Mouse (Mus musculus): ENCODE measurements around the gene Sycp2.

Gene Sycp2

GRCm38 (mm10) chr2:178407053-178407815, at the start of gene Sycp2:
Gene Sycp2, minus strand, starts transcription at chr2:178407685.
- no peak for DNase-seq (ENCODE audit: extremely low read depth, low read depth)

- no peak for DNase-seq (ENCODE audit: extremely low read depth, low read depth)
Observed at GRCm38 (mm10) chr2:178454664-178455516, 47.4 kb upstream of the Sycp2 start.

- DNase-seq (ENCODE audit: extremely low read depth, low read depth): no peak
Observed at GRCm38 (mm10) chr2:178450961-178451360, 43.5 kb upstream of the Sycp2 start.

GRCm38 (mm10) chr2:178450236-178450635, 42.8 kb upstream of the Sycp2 start:
- DNase-seq (ENCODE audit: extremely low read depth, low read depth): no peak

GRCm38 (mm10) chr2:178449386-178449785, 41.9 kb upstream of the Sycp2 start:
- no peak for DNase-seq (ENCODE audit: extremely low read depth, low read depth)

- no peak for DNase-seq (ENCODE audit: extremely low read depth, low read depth)
Observed at GRCm38 (mm10) chr2:178437311-178437710, 29.8 kb upstream of the Sycp2 start.

- no peak for DNase-seq (ENCODE audit: extremely low read depth, low read depth)
Observed at GRCm38 (mm10) chr2:178433903-178434302, 26.4 kb upstream of the Sycp2 start.

- DNase-seq (ENCODE audit: extremely low read depth, low read depth): no peak
Observed at GRCm38 (mm10) chr2:178433495-178433894, 26.0 kb upstream of the Sycp2 start.

GRCm38 (mm10) chr2:178430231-178430630, 22.7 kb upstream of the Sycp2 start, which contains the start of gene Cdh26:
Gene Cdh26, plus strand, starts transcription at chr2:178430531.
- DNase-seq (ENCODE audit: extremely low read depth, low read depth): no peak

- DNase-seq (ENCODE audit: extremely low read depth, low read depth): no peak
Observed at GRCm38 (mm10) chr2:178429426-178429825, 21.9 kb upstream of the Sycp2 start.

GRCm38 (mm10) chr2:178428676-178429075, 21.2 kb upstream of the Sycp2 start:
- DNase-seq (ENCODE audit: extremely low read depth, low read depth): no peak

GRCm38 (mm10) chr2:178428183-178428582, 20.7 kb upstream of the Sycp2 start:
- DNase-seq (ENCODE audit: extremely low read depth, low read depth): no peak

GRCm38 (mm10) chr2:178427181-178427580, 19.7 kb upstream of the Sycp2 start:
- DNase-seq (ENCODE audit: extremely low read depth, low read depth): no peak

- DNase-seq (ENCODE audit: extremely low read depth, low read depth): no peak
Observed at GRCm38 (mm10) chr2:178426229-178426628, 18.7 kb upstream of the Sycp2 start.

- DNase-seq (ENCODE audit: extremely low read depth, low read depth): no peak
Observed at GRCm38 (mm10) chr2:178423223-178423622, 15.7 kb upstream of the Sycp2 start.

GRCm38 (mm10) chr2:178422186-178422585, 14.7 kb upstream of the Sycp2 start:
- no peak for DNase-seq (ENCODE audit: extremely low read depth, low read depth)

GRCm38 (mm10) chr2:178421603-178422002, 14.1 kb upstream of the Sycp2 start:
- no peak for DNase-seq (ENCODE audit: extremely low read depth, low read depth)

GRCm38 (mm10) chr2:178420576-178420975, 13.1 kb upstream of the Sycp2 start:
- DNase-seq (ENCODE audit: extremely low read depth, low read depth): no peak

- DNase-seq (ENCODE audit: extremely low read depth, low read depth): no peak
Observed at GRCm38 (mm10) chr2:178416970-178417369, 9.5 kb upstream of the Sycp2 start.

GRCm38 (mm10) chr2:178416427-178416826, 8.9 kb upstream of the Sycp2 start:
- DNase-seq (ENCODE audit: extremely low read depth, low read depth): no peak

GRCm38 (mm10) chr2:178415150-178415448, 7.6 kb upstream of the Sycp2 start:
- no peak for DNase-seq (ENCODE audit: extremely low read depth, low read depth)

All from MEL-GATA-1-ER (cell line).